Mouse (Mus musculus) midbrain, postnatal 0 days (tissue): Measurements from ENCODE around the gene Camta1. TPM values are rescaled to one million over a fixed set of nuclear protein-coding genes. Genes with fewer than 3 reads are reported as not detected.

ENCODE experiments used
- ATAC-seq: fragments of 200-750 bp; cut with Nextera tagmentation; 2 replicates; pipeline ENCODE4 v1.8.0; 2017; ENCODE audit warnings: moderate number of reproducible peaks, mild to moderate bottlenecking, moderate TSS enrichment, moderate library complexity; ENCODE audit not compliant: low FRiP score
- DNase-seq: peaks from one replicate; pipeline ENCODE4 v3.0.0-alpha.2; 2015; ENCODE audit warnings: low spot score
- H3K27ac ChIP-seq: fragments of 300-500 bp; sonication (generic); 2 replicates; pipeline ENCODE4 v1.5.1; 2014; ENCODE audit warnings: low read depth, mild to moderate bottlenecking, low read length, mixed read lengths
- H3K27me3 ChIP-seq: fragments of 300-500 bp; sonication (generic); 2 replicates; pipeline ENCODE4 v1.6.1; 2014; ENCODE audit warnings: low read length, control low read depth, mixed read lengths; ENCODE audit not compliant: insufficient read depth
- H3K36me3 ChIP-seq: fragments of 300-500 bp; sonication (generic); 2 replicates; pipeline ENCODE4 v1.6.1; 2014; ENCODE audit warnings: low read length, control low read depth, mixed read lengths; ENCODE audit not compliant: insufficient read depth
- H3K4me1 ChIP-seq: fragments of 300-500 bp; sonication (generic); 2 replicates; pipeline ENCODE4 v1.6.1; 2014; ENCODE audit warnings: mild to moderate bottlenecking, control low read depth, antibody characterized with exemption, low read length, mixed read lengths; ENCODE audit not compliant: insufficient read depth
- H3K4me2 ChIP-seq: fragments of 300-500 bp; sonication (generic); 2 replicates; pipeline ENCODE4 v1.6.1; 2014; ENCODE audit warnings: low read depth, mild to moderate bottlenecking, low read length, mixed read lengths; ENCODE audit not compliant: poor library complexity, severe bottlenecking
- H3K4me3 ChIP-seq: fragments of 300-500 bp; sonication (generic); 2 replicates; pipeline ENCODE4 v1.5.1; 2014; ENCODE audit warnings: low read depth, mild to moderate bottlenecking, low read length, moderate library complexity
- H3K9ac ChIP-seq: fragments of 300-500 bp; sonication (generic); replicated peaks from 2 replicates; pipeline ENCODE4 v1.6.1; 2014; ENCODE audit warnings: mild to moderate bottlenecking, low read length, moderate library complexity, mixed read lengths; ENCODE audit not compliant: poor library complexity, severe bottlenecking
- H3K9me3 ChIP-seq: fragments of 300-500 bp; sonication (generic); 2 replicates; pipeline ENCODE4 v1.6.1; 2016; ENCODE audit warnings: low read length, control low read depth
- CTCF ChIP-seq: IDR thresholded peaks from 2 replicates; pipeline ENCODE4 v1.5.1; 2016; ENCODE audit warnings: antibody characterized with exemption, mild to moderate bottlenecking
- WGBS: fragments of 180-500 bp; shearing (Covaris S2); extraction: QIAGEN DNeasy Blood & Tissue Kit; methylation state at CpG from one replicate; pipeline ENCODE4 v1.1.7; 2014; 5-methylcytosine and 5-hydroxymethylcytosine counted together
- polyA plus RNA-seq: library from polyadenylated mRNA; unstranded; fragments of >200 nt; fragmentation: Nextera tagmentation; extraction: Ambion mirVana; gene quantifications from 2 replicates; pipeline ENCODE4 v1.2.1, GENCODE M21; 2015
- total RNA-seq: library from RNA; depleted of rRNA; stranded (reverse); fragments of >200 nt; gene quantifications from 2 replicates; pipeline ENCODE4 v1.2.3, GENCODE M21; 2014

Camta1 gene
- total and polyA plus RNA-seq, 2 experiments from 2014 or later = 140 to 153 TPM

- H3K9ac ChIP-seq = no peak overlapping the region
- DNase-seq (no peak), ATAC-seq (no peak)
- 75% methylated on average over 7 of the region's 7 CpGs for WGBS
- no peak overlapping the region for H3K4me3 ChIP-seq
- H3K27ac ChIP-seq = no peak overlapping the region
- H3K36me3 ChIP-seq = no peaks in the 10 kb centered on the region
- no peaks in the 10 kb centered on the region for H3K27me3 ChIP-seq
- H3K9me3 ChIP-seq = no peaks in the 10 kb centered on the region
- H3K4me1 ChIP-seq = peaks cover 12% of the 10 kb centered on the region; the same call in 1 of the 2 replicates
- H3K4me2 ChIP-seq = no peak overlapping the region
- TF ChIP-seq CTCF = no peak
Observed at GRCm38 (mm10) chr4:151752551-151752950, 109.1 kb downstream of the Camta1 start.

- DNase-seq (no peak), ATAC-seq (no peak)
- 63% methylated on average over 15 of the region's 15 CpGs for WGBS
- Histone ChIP-seq H3K9ac (no peak overlapping the region), H3K9me3 (no peaks in the 10 kb centered on the region), H3K4me1 (peaks cover 16% of the 10 kb centered on the region), H3K4me2 (no peak overlapping the region), H3K36me3 (no peaks in the 10 kb centered on the region), H3K27me3 (no peaks in the 10 kb centered on the region), H3K27ac (peak overlapping the region; percentile 43), H3K4me3 (no peak overlapping the region)
- no peak for TF ChIP-seq CTCF
Observed at GRCm38 (mm10) chr4:151751270-151751945, 110.3 kb downstream of the Camta1 start.

- Histone ChIP-seq H3K9me3 (no peaks in the 10 kb centered on the region), H3K27ac (no peak overlapping the region), H3K36me3 (no peaks in the 10 kb centered on the region), H3K4me1 (peaks cover 14% of the 10 kb centered on the region), H3K9ac (no peak overlapping the region), H3K4me2 (no peak overlapping the region), H3K27me3 (no peaks in the 10 kb centered on the region), H3K4me3 (no peak overlapping the region)
- no peak for DNase-seq
- no peak for ATAC-seq
- no peak for TF ChIP-seq CTCF
- 84% methylated on average over 6 of the region's 6 CpGs for WGBS
Observed at GRCm38 (mm10) chr4:151747723-151748122, 114.0 kb downstream of the Camta1 start.

- Histone ChIP-seq H3K4me3 (no peak overlapping the region), H3K4me1 (peaks cover 11% of the 10 kb centered on the region), H3K36me3 (no peaks in the 10 kb centered on the region), H3K9me3 (no peaks in the 10 kb centered on the region), H3K27me3 (no peaks in the 10 kb centered on the region), H3K4me2 (no peak overlapping the region), H3K27ac (no peak overlapping the region), H3K9ac (no peak overlapping the region)
- DNase-seq (no peak), ATAC-seq (0 out of 2 replicates have a peak, but pooled peaks have one; percentile 44)
- WGBS = 17% methylated on average over 8 of the region's 9 CpGs
- TF ChIP-seq CTCF = no peak
Observed at GRCm38 (mm10) chr4:151746002-151746606, 115.6 kb downstream of the Camta1 start.

GRCm38 (mm10) chr4:151741249-151742137, 120.2 kb downstream of the Camta1 start:
- ATAC-seq (no peak), DNase-seq (no peak)
- Histone ChIP-seq H3K4me3 (no peak overlapping the region), H3K36me3 (no peaks in the 10 kb centered on the region), H3K9ac (no peak overlapping the region), H3K4me1 (peaks cover 17% of the 10 kb centered on the region), H3K4me2 (no peak overlapping the region), H3K27me3 (no peaks in the 10 kb centered on the region), H3K27ac (no peak overlapping the region), H3K9me3 (no peaks in the 10 kb centered on the region)
- TF ChIP-seq CTCF = no peak
- whole genome bisulfite sequencing = 34% methylated on average over 20 of the region's 20 CpGs
